Mouse (Mus musculus): ENCODE data around the gene Gramd1b. TPM values are rescaled to one million over a fixed set of nuclear protein-coding genes. Genes with fewer than 3 reads are reported as not detected.

The Gramd1b gene
- total RNA-seq, 1 experiment from 2014 or later, result 22.2 TPM

- no peak for ATAC-seq (ENCODE audit: extremely low read depth, insufficient number of reproducible peaks, low FRiP score, poor library complexity, severe bottlenecking)
Measured at GRCm38 (mm10) chr9:40268040-40268747, 263.0 kb downstream of the Gramd1b start.

- ATAC-seq (ENCODE audit: extremely low read depth, insufficient number of reproducible peaks, low FRiP score, poor library complexity, severe bottlenecking), result no peak
Measured at GRCm38 (mm10) chr9:40263874-40264273, 267.3 kb downstream of the Gramd1b start.

- no peak for ATAC-seq (ENCODE audit: extremely low read depth, insufficient number of reproducible peaks, low FRiP score, poor library complexity, severe bottlenecking)
Measured at GRCm38 (mm10) chr9:40252459-40252858, 278.7 kb downstream of the Gramd1b start.

GRCm38 (mm10) chr9:40249106-40249505 is 282.1 kb downstream of the Gramd1b start:
- no peak for ATAC-seq (ENCODE audit: extremely low read depth, insufficient number of reproducible peaks, low FRiP score, poor library complexity, severe bottlenecking)

- no peak for ATAC-seq (ENCODE audit: extremely low read depth, insufficient number of reproducible peaks, low FRiP score, poor library complexity, severe bottlenecking)
Measured at GRCm38 (mm10) chr9:40246702-40247101, 284.5 kb downstream of the Gramd1b start.

GRCm38 (mm10) chr9:40245974-40246665 is 285.1 kb downstream of the Gramd1b start:
- ATAC-seq (ENCODE audit: extremely low read depth, insufficient number of reproducible peaks, low FRiP score, poor library complexity, severe bottlenecking), result no peak

GRCm38 (mm10) chr9:40245466-40245865 is 285.7 kb downstream of the Gramd1b start:
- ATAC-seq (ENCODE audit: extremely low read depth, insufficient number of reproducible peaks, low FRiP score, poor library complexity, severe bottlenecking), result no peak

Other genes with a start within 250 kb of the Gramd1b start
- not detected in 2 replicates for gene Gm21915, start 139.2 kb upstream of the Gramd1b start, total RNA-seq (2017)
- gene Clmp, start 154.6 kb upstream of the Gramd1b start, total RNA-seq (2017), result 0.25 and 0.81 TPM in 2 replicates

Data from neutrophil, adult 5-6 weeks (primary cell).